ENCODE assay signal across 7 mouse cellular contexts in the genomic region with DNA sequence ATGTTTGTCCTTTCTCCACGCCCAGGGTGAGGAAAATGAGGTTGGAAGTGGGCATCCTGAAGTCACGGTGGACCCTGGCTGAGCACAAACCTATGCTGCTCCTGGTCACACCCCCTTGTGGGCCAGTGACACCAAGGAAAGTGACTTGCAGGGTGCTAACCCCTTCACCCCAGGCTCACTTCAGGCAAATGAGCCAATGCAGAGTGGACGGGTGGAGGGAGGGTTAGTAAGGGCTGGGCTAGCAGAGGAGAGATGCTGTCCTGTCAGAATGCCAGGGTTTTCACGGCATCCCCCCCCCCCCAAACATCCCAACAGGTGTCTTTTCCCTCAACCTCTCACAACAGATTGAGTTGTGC. TPM values are rescaled to one million over a fixed set of nuclear protein-coding genes. Genes with fewer than 3 reads are reported as not detected.
DNase-seq lines count a peak whose midpoint lies in the region; ATAC-seq lines count a peak whose summit lies in the region.

No protein-coding gene starts in this region.

- no peaks in the 10 kb centered on the region for H3K36me3 ChIP-seq in neural tube, embryonic 11.5 days (ENCODE audit: control insufficient read depth, insufficient read depth, low read length)
- no peaks in the 10 kb centered on the region for H3K36me3 ChIP-seq in liver, embryonic 12.5 days
- no peaks in the 10 kb centered on the region for H3K36me3 ChIP-seq in stomach, embryonic 16.5 days (ENCODE audit: control insufficient read depth, insufficient read depth, low read length)

- 7% methylated on average over 4 of the region's 4 CpGs for WGBS in neural tube, embryonic 11.5 days
- 31% methylated on average over 4 of the region's 4 CpGs for WGBS in liver, embryonic 12.5 days (ENCODE audit: insufficient replicate concordance)
- WGBS in stomach, embryonic 16.5 days: 13% methylated on average over 4 of the region's 4 CpGs

- no peaks in the 10 kb centered on the region for H3K27me3 ChIP-seq in neural tube, embryonic 11.5 days (ENCODE audit: control insufficient read depth, insufficient read depth, low read length)
- H3K27me3 ChIP-seq in liver, embryonic 12.5 days (replicated peaks): peaks cover 51% of the 10 kb centered on the region
- no peaks in the 10 kb centered on the region for H3K27me3 ChIP-seq in stomach, embryonic 16.5 days (ENCODE audit: control insufficient read depth, insufficient read depth, low read length)

- peak overlapping the region; percentile 67 for H3K4me2 ChIP-seq in neural tube, embryonic 11.5 days (ENCODE audit: low read depth)
- H3K4me2 ChIP-seq in liver, embryonic 12.5 days: peak overlapping the region; percentile 80
- H3K4me2 ChIP-seq in stomach, embryonic 16.5 days (ENCODE audit: low read depth, low read length): peak overlapping the region; percentile 92

- H3K9me3 ChIP-seq in neural tube, embryonic 11.5 days (ENCODE audit: control insufficient read depth, low read length): no peaks in the 10 kb centered on the region
- H3K9me3 ChIP-seq in liver, embryonic 12.5 days (replicated peaks): no peaks in the 10 kb centered on the region
- no peaks in the 10 kb centered on the region for H3K9me3 ChIP-seq in stomach, embryonic 16.5 days (replicated peaks; ENCODE audit: control insufficient read depth, low read length)

- no peak for DNase-seq in neural tube, embryonic 11.5 days (ENCODE audit: low spot score)
- no peak for DNase-seq in neural tube, embryonic 10.5 days (ENCODE audit: extremely low spot score, low spot score)
- DNase-seq in cerebellum, adult 9-10 months: no peak
- no peak for DNase-seq in kidney, postnatal 36 days

- 0 out of 2 replicates have a peak, but pooled peaks have one; percentile 12 for ATAC-seq in neural tube, embryonic 11.5 days (ENCODE audit: insufficient read depth, low FRiP score, low TSS enrichment)
- 0 out of 2 replicates have a peak, but pooled peaks have one; percentile 20 for ATAC-seq in granulocyte monocyte progenitor cell, adult 5-6 weeks (replicated peaks; ENCODE audit: poor library complexity, severe bottlenecking)
- ATAC-seq in liver, embryonic 12.5 days: no peak
- ATAC-seq in stomach, embryonic 16.5 days (ENCODE audit: insufficient read depth, low FRiP score): peak; percentile 7; the same call in 1 of the 2 replicates

- H3K4me3 ChIP-seq in neural tube, embryonic 11.5 days (ENCODE audit: low read depth, low read length): peak overlapping the region; percentile 31
- H3K4me3 ChIP-seq in liver, embryonic 12.5 days: peak overlapping the region; percentile 50
- H3K4me3 ChIP-seq in stomach, embryonic 16.5 days (replicated peaks; ENCODE audit: low read length): peak overlapping the region; percentile 48

- H3K4me1 ChIP-seq in neural tube, embryonic 11.5 days (ENCODE audit: control insufficient read depth, insufficient read depth, low read length): peaks cover 12% of the 10 kb centered on the region
- peaks cover 41% of the 10 kb centered on the region for H3K4me1 ChIP-seq in liver, embryonic 12.5 days
- H3K4me1 ChIP-seq in stomach, embryonic 16.5 days (ENCODE audit: control insufficient read depth, insufficient read depth, low read length): peaks cover 39% of the 10 kb centered on the region

- no peak overlapping the region for H3K27ac ChIP-seq in neural tube, embryonic 11.5 days (ENCODE audit: low read depth, low read length)
- no peak overlapping the region for H3K27ac ChIP-seq in liver, embryonic 12.5 days
- H3K27ac ChIP-seq in stomach, embryonic 16.5 days (ENCODE audit: low read length): peak overlapping the region; percentile 99

- H3K9ac ChIP-seq in neural tube, embryonic 11.5 days (ENCODE audit: low read length): peak overlapping the region; percentile 48
- H3K9ac ChIP-seq in liver, embryonic 12.5 days: peak overlapping the region; percentile 64
- H3K9ac ChIP-seq in stomach, embryonic 16.5 days (ENCODE audit: low read length): peak overlapping the region; percentile 77

RNA-seq across cellular contexts. Expression of a gene that starts 0.6 kb away (rescaled TPM):
- 0.42 and 0.82 TPM in 2 replicates for polyA plus RNA-seq in neural tube, embryonic 11.5 days (2014; fragmentation: Nextera tagmentation; extraction: Ambion mirVana)
- total RNA-seq in granulocyte monocyte progenitor cell, adult 5-6 weeks (2014; fragmentation: Nextera tagmentation): 0.23 and 1.4 TPM in 2 replicates
- total RNA-seq in granulocyte monocyte progenitor cell, adult 5-6 weeks (2017): 0.17 TPM in 1 of 2 replicates, not detected in the other
- polyA plus RNA-seq in liver, embryonic 12.5 days (2016; fragmentation: Nextera tagmentation; extraction: Ambion mirVana): 0.30 and 0.35 TPM in 2 replicates
- 13.3 and 20.5 TPM in 2 replicates for polyA plus RNA-seq in stomach, embryonic 16.5 days (2015; fragmentation: Nextera tagmentation; extraction: Ambion mirVana)

RNA-seq across cellular contexts. Expression of a gene that starts 28.6 kb away (rescaled TPM):
- 75.7 and 79.4 TPM in 2 replicates for polyA plus RNA-seq in neural tube, embryonic 11.5 days (2014; fragmentation: Nextera tagmentation; extraction: Ambion mirVana)
- total RNA-seq in granulocyte monocyte progenitor cell, adult 5-6 weeks (2014; fragmentation: Nextera tagmentation): 88.5 and 94.4 TPM in 2 replicates
- 123 and 124 TPM in 2 replicates for total RNA-seq in granulocyte monocyte progenitor cell, adult 5-6 weeks (2017)
- 66.5 and 73.8 TPM in 2 replicates for polyA plus RNA-seq in liver, embryonic 12.5 days (2016; fragmentation: Nextera tagmentation; extraction: Ambion mirVana)
- polyA plus RNA-seq in stomach, embryonic 16.5 days (2015; fragmentation: Nextera tagmentation; extraction: Ambion mirVana): 16.5 and 20.5 TPM in 2 replicates

RNA-seq across cellular contexts. Expression of a gene that starts 52.2 kb away (rescaled TPM):
- 20.5 and 21.5 TPM in 2 replicates for polyA plus RNA-seq in neural tube, embryonic 11.5 days (2014; fragmentation: Nextera tagmentation; extraction: Ambion mirVana)
- 5.6 and 10.4 TPM in 2 replicates for total RNA-seq in granulocyte monocyte progenitor cell, adult 5-6 weeks (2014; fragmentation: Nextera tagmentation)
- 0.30 TPM in 1 of 2 replicates, not detected in the other for total RNA-seq in granulocyte monocyte progenitor cell, adult 5-6 weeks (2017)
- polyA plus RNA-seq in liver, embryonic 12.5 days (2016; fragmentation: Nextera tagmentation; extraction: Ambion mirVana): 14.1 and 15.2 TPM in 2 replicates
- 110 and 228 TPM in 2 replicates for polyA plus RNA-seq in stomach, embryonic 16.5 days (2015; fragmentation: Nextera tagmentation; extraction: Ambion mirVana)
